Mouse (Mus musculus): ENCODE data around the gene Il2ra.
A peak's percentile ranks its signal among the peaks of the same experiment; 100 is the strongest.
"Not testable (repeated sequence)": the region's sequence is repeated elsewhere in the genome, so short reads cannot be mapped to it uniquely, and the experiment has no call there.

Gene Il2ra

GRCm38 (mm10) chr2:11642451-11642941, at the start of gene Il2ra:
Il2ra (plus strand) TSS chr2:11642807.
- no peak for DNase-seq (ENCODE audit: low read depth, low spot score)

GRCm38 (mm10) chr2:11596690-11597089, 45.9 kb upstream of the Il2ra start:
- DNase-seq (ENCODE audit: low read depth, low spot score): peak; percentile 11

GRCm38 (mm10) chr2:11597906-11598305, 44.7 kb upstream of the Il2ra start:
- no peak for DNase-seq (ENCODE audit: low read depth, low spot score)

GRCm38 (mm10) chr2:11601795-11602194, 40.8 kb upstream of the Il2ra start:
- no peak for DNase-seq (ENCODE audit: low read depth, low spot score)

- peak; percentile 99 for DNase-seq (ENCODE audit: low read depth, low spot score)
Measured at GRCm38 (mm10) chr2:11602506-11603489, 39.8 kb upstream of the Il2ra start.

- DNase-seq (ENCODE audit: low read depth, low spot score): no peak
Measured at GRCm38 (mm10) chr2:11604053-11604452, 38.6 kb upstream of the Il2ra start, which contains the start of gene Rbm17. Rbm17 (minus strand) TSS chr2:11604153.

GRCm38 (mm10) chr2:11604911-11605310, 37.7 kb upstream of the Il2ra start:
- DNase-seq (ENCODE audit: low read depth, low spot score): no peak

- DNase-seq (ENCODE audit: low read depth, low spot score): not testable (repeated sequence)
Measured at GRCm38 (mm10) chr2:11606718-11607117, 35.9 kb upstream of the Il2ra start.

GRCm38 (mm10) chr2:11612939-11613338, 29.7 kb upstream of the Il2ra start:
- not testable (repeated sequence) for DNase-seq (ENCODE audit: low read depth, low spot score)

- DNase-seq (ENCODE audit: low read depth, low spot score): no peak
Measured at GRCm38 (mm10) chr2:11616846-11617245, 25.8 kb upstream of the Il2ra start.

- DNase-seq (ENCODE audit: low read depth, low spot score): no peak
Measured at GRCm38 (mm10) chr2:11619598-11619997, 23.0 kb upstream of the Il2ra start.

GRCm38 (mm10) chr2:11623173-11623572, 19.4 kb upstream of the Il2ra start:
- no peak for DNase-seq (ENCODE audit: low read depth, low spot score)

- DNase-seq (ENCODE audit: low read depth, low spot score): no peak
Measured at GRCm38 (mm10) chr2:11623726-11624125, 18.9 kb upstream of the Il2ra start.

GRCm38 (mm10) chr2:11625890-11626289, 16.7 kb upstream of the Il2ra start, which contains the start of gene Gm17490:
Gm17490 (minus strand) TSS chr2:11626264.
- no peak for DNase-seq (ENCODE audit: low read depth, low spot score)

- no peak for DNase-seq (ENCODE audit: low read depth, low spot score)
Measured at GRCm38 (mm10) chr2:11635035-11635434, 7.6 kb upstream of the Il2ra start.

GRCm38 (mm10) chr2:11635471-11636137, 7.0 kb upstream of the Il2ra start:
- no peak for DNase-seq (ENCODE audit: low read depth, low spot score)

- no peak for DNase-seq (ENCODE audit: low read depth, low spot score)
Measured at GRCm38 (mm10) chr2:11636138-11636480, 6.5 kb upstream of the Il2ra start.

GRCm38 (mm10) chr2:11637115-11637514, 5.5 kb upstream of the Il2ra start:
- peak; percentile 27 for DNase-seq (ENCODE audit: low read depth, low spot score)

- no peak for DNase-seq (ENCODE audit: low read depth, low spot score)
Measured at GRCm38 (mm10) chr2:11644057-11644456, 1.4 kb downstream of the Il2ra start.

GRCm38 (mm10) chr2:11645297-11645696, 2.7 kb downstream of the Il2ra start:
- no peak for DNase-seq (ENCODE audit: low read depth, low spot score)

GRCm38 (mm10) chr2:11651476-11651875, 8.9 kb downstream of the Il2ra start:
- DNase-seq (ENCODE audit: low read depth, low spot score): peak; percentile 33

- no peak for DNase-seq (ENCODE audit: low read depth, low spot score)
Measured at GRCm38 (mm10) chr2:11652196-11652595, 9.6 kb downstream of the Il2ra start.
